In the genomic region with DNA sequence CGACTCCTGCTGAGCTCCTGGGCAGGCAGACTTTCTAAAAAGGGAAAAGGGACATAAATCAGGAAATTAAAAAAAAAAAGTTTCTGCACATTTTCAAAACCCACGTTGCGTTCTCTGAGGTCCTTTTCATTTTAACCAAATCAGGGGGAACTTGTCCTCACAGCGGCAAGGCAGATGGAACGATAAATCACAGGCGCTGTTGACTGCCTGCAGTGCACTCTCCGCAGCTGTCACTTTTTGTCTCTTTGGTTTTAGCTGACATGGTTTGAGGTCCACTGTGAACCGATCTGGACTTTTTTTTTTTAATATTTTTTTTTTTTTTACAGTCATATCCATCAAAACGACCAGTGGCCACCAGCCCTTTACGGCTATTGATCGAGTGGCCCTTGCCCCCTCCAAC, we compare ENCODE assay signal across 8 mouse cellular contexts.
DNase-seq lines count a peak whose midpoint lies in the region; ATAC-seq and TF ChIP-seq lines count a peak whose summit lies in the region.
"Had no signal": no experiment of that assay in that cellular context is flagged by ENCODE, and none has a peak within 500 bp of the region (broad histone marks: within the 10 kb centered on the region; RNA-seq: fewer than 3 reads in every experiment).

No protein-coding gene starts in this region.

- 27% methylated on average over 11 of the region's 11 CpGs for WGBS in kidney, postnatal 0 days
- 25% methylated on average over 11 of the region's 11 CpGs for WGBS in embryonic facial prominence, embryonic 14.5 days
- 36% methylated on average over 11 of the region's 11 CpGs for WGBS in limb, embryonic 10.5 days
- WGBS in neural tube, embryonic 11.5 days = 19% methylated on average over 11 of the region's 11 CpGs

- peaks cover 6% of the 10 kb centered on the region; the same call in 1 of the 2 replicates for H3K4me1 ChIP-seq in kidney, postnatal 0 days (replicated peaks; ENCODE audit: insufficient read depth, low read length)
- H3K4me1 ChIP-seq in embryonic facial prominence, embryonic 14.5 days (ENCODE audit: control insufficient read depth, insufficient read depth, low read length) = peaks cover 42% of the 10 kb centered on the region
- H3K4me1 ChIP-seq in limb, embryonic 10.5 days = peaks cover 86% of the 10 kb centered on the region
- peaks cover 15% of the 10 kb centered on the region for H3K4me1 ChIP-seq in neural tube, embryonic 11.5 days (ENCODE audit: control insufficient read depth, insufficient read depth, low read length)

- H3K9ac ChIP-seq in kidney, postnatal 0 days (ENCODE audit: low read depth, low read length) = no peak overlapping the region
- H3K9ac ChIP-seq in embryonic facial prominence, embryonic 14.5 days (ENCODE audit: low read depth, low read length) = no peak overlapping the region
- no peak overlapping the region for H3K9ac ChIP-seq in neural tube, embryonic 11.5 days (ENCODE audit: low read length)

- no peak overlapping the region for H3K4me3 ChIP-seq in kidney, postnatal 0 days (replicated peaks; ENCODE audit: low read depth, low read length)
- 0 out of 2 replicates have a peak overlapping the region, but pooled peaks have one; percentile 29 for H3K4me3 ChIP-seq in embryonic facial prominence, embryonic 14.5 days (ENCODE audit: low read depth, low read length)
- peak overlapping the region; percentile 40; the same call in 1 of the 2 replicates for H3K4me3 ChIP-seq in limb, embryonic 10.5 days
- H3K4me3 ChIP-seq in neural tube, embryonic 11.5 days (ENCODE audit: low read depth, low read length) = no peak overlapping the region

- no peaks in the 10 kb centered on the region for H3K36me3 ChIP-seq in kidney, postnatal 0 days (ENCODE audit: insufficient read depth, low read length)
- H3K36me3 ChIP-seq in embryonic facial prominence, embryonic 14.5 days (ENCODE audit: control insufficient read depth, insufficient read depth, low read length) = no peaks in the 10 kb centered on the region
- no peaks in the 10 kb centered on the region for H3K36me3 ChIP-seq in limb, embryonic 10.5 days
- H3K36me3 ChIP-seq in neural tube, embryonic 11.5 days (ENCODE audit: control insufficient read depth, insufficient read depth, low read length) = no peaks in the 10 kb centered on the region
- H3K36me3 ChIP-seq: G1E had no signal

- no peak overlapping the region for H3K27ac ChIP-seq in kidney, postnatal 0 days
- peak overlapping the region; percentile 67 for H3K27ac ChIP-seq in embryonic facial prominence, embryonic 14.5 days (replicated peaks; ENCODE audit: low read depth, low read length)
- H3K27ac ChIP-seq in limb, embryonic 10.5 days = peak overlapping the region; percentile 95
- H3K27ac ChIP-seq in neural tube, embryonic 11.5 days (ENCODE audit: low read depth, low read length) = no peak overlapping the region

- DNase-seq in kidney, postnatal 0 days (ENCODE audit: low spot score) = no peak
- no peak for DNase-seq in kidney, postnatal 14 days
- DNase-seq in embryonic facial prominence, embryonic 14.5 days (ENCODE audit: low spot score) = peak; percentile 77
- peak; percentile 42 for DNase-seq in limb, embryonic 10.5 days (ENCODE audit: low spot score)
- DNase-seq in neural tube, embryonic 11.5 days (ENCODE audit: low spot score) = peak; percentile 61
- DNase-seq in cerebellum, adult 11 months = no peak
- DNase-seq in adrenal gland, adult 8-10 months = no peak

- ATAC-seq in kidney, postnatal 0 days (replicated peaks; ENCODE audit: low FRiP score, low read depth) = no peak
- no peak for ATAC-seq in embryonic facial prominence, embryonic 14.5 days (ENCODE audit: low read depth)
- ATAC-seq in neural tube, embryonic 11.5 days (ENCODE audit: insufficient read depth, low FRiP score, low TSS enrichment) = 0 out of 2 replicates have a peak, but pooled peaks have one; percentile 63

- TF ChIP-seq CTCF in kidney, postnatal 0 days (IDR thresholded peaks at IDR 0.05; ENCODE audit: low read depth) = no peak

- H3K9me3 ChIP-seq in kidney, postnatal 0 days (replicated peaks; ENCODE audit: low read length) = no peaks in the 10 kb centered on the region
- H3K9me3 ChIP-seq in embryonic facial prominence, embryonic 14.5 days (ENCODE audit: control insufficient read depth, low read length) = no peaks in the 10 kb centered on the region
- no peaks in the 10 kb centered on the region for H3K9me3 ChIP-seq in limb, embryonic 10.5 days (replicated peaks)
- no peaks in the 10 kb centered on the region for H3K9me3 ChIP-seq in neural tube, embryonic 11.5 days (ENCODE audit: control insufficient read depth, low read length)

- H3K4me2 ChIP-seq in kidney, postnatal 0 days (ENCODE audit: low read length) = peak overlapping the region; percentile 56; the same call in 1 of the 2 replicates
- H3K4me2 ChIP-seq in embryonic facial prominence, embryonic 14.5 days (ENCODE audit: low read depth, low read length) = peak overlapping the region; percentile 63; the same call in 1 of the 2 replicates
- no peak overlapping the region for H3K4me2 ChIP-seq in neural tube, embryonic 11.5 days (ENCODE audit: low read depth)

- no peaks in the 10 kb centered on the region; the same call in 1 of the 2 replicates for H3K27me3 ChIP-seq in kidney, postnatal 0 days (ENCODE audit: insufficient read depth, low read length)
- H3K27me3 ChIP-seq in embryonic facial prominence, embryonic 14.5 days (replicated peaks; ENCODE audit: control insufficient read depth, insufficient read depth, low read length) = no peaks in the 10 kb centered on the region; the same call in 1 of the 2 replicates
- H3K27me3 ChIP-seq in limb, embryonic 10.5 days (ENCODE audit: low read depth, poor library complexity, severe bottlenecking) = no peaks in the 10 kb centered on the region
- H3K27me3 ChIP-seq in neural tube, embryonic 11.5 days (ENCODE audit: control insufficient read depth, insufficient read depth, low read length) = no peaks in the 10 kb centered on the region

Comparison
In these comparisons a context has a peak if more than half of its experiments do, and no peak if none do; other contexts are left out.
1. DNase-seq: peak in embryonic facial prominence, embryonic 14.5 days (single experiment), limb, embryonic 10.5 days (single experiment) and neural tube, embryonic 11.5 days (single experiment); none in kidney, postnatal 0 days (single experiment), kidney, postnatal 14 days (single experiment), cerebellum, adult 11 months (single experiment) and adrenal gland, adult 8-10 months (single experiment).
2. H3K27ac ChIP-seq: peak in embryonic facial prominence, embryonic 14.5 days (single experiment) and limb, embryonic 10.5 days (single experiment); none in kidney, postnatal 0 days (single experiment) and neural tube, embryonic 11.5 days (single experiment).
3. H3K4me3 ChIP-seq: peak in embryonic facial prominence, embryonic 14.5 days (single experiment) and limb, embryonic 10.5 days (single experiment); none in kidney, postnatal 0 days (single experiment) and neural tube, embryonic 11.5 days (single experiment).